Mouse (Mus musculus): ENCODE measurements around the gene Mei1.

GRCm38 (mm10) chr15:82079883-82080282 lies 10.1 kb downstream of the Mei1 start:
- TF ChIP-seq GABPA (IDR thresholded peaks at IDR 0.05; ENCODE audit: insufficient replicate concordance, low read depth, low read length) (no peak), CTCF (conservative IDR thresholded peaks at IDR 0.05 in 1 of 2, IDR thresholded peaks at IDR 0.05 in 1 of 2; ENCODE audit: low read depth in 2 of 2, low read length in 2 of 2) (no peak), POLR2AphosphoS2 (IDR thresholded peaks at IDR 0.05; ENCODE audit: low read depth, low read length) (no peak), ZC3H11A (IDR thresholded peaks at IDR 0.05; ENCODE audit: low read depth, low read length) (no peak)
